Mouse (Mus musculus) frontal cortex, postnatal 25 days (tissue): ENCODE measurements at regions not wholly inside any gene's neighbourhood (a gene's known extent, or its start where the extent isn't known, plus 50 kb on each side); places are given as distances from the start of the nearest gene placed in this dataset.

Source experiments
- DNase-seq, 2 experiments: peaks; one replicate each; pipeline ENCODE4 v3.0.0; 2022; ENCODE audit warnings: low spot score in 2 of 2

GRCm38 (mm10) chr3:148659024-148659423 lies 331.3 kb downstream of the Adgrl2 start:
- no peak for DNase-seq

- DNase-seq = no peak
Observed at GRCm38 (mm10) chr3:148658368-148658767, 332.0 kb downstream of the Adgrl2 start.

- peak; percentile 5 to 18 for DNase-seq
Observed at GRCm38 (mm10) chr3:148656187-148656586, 334.2 kb downstream of the Adgrl2 start.

GRCm38 (mm10) chr3:148650241-148650640 lies 340.1 kb downstream of the Adgrl2 start:
- DNase-seq = no peak

DNA sequence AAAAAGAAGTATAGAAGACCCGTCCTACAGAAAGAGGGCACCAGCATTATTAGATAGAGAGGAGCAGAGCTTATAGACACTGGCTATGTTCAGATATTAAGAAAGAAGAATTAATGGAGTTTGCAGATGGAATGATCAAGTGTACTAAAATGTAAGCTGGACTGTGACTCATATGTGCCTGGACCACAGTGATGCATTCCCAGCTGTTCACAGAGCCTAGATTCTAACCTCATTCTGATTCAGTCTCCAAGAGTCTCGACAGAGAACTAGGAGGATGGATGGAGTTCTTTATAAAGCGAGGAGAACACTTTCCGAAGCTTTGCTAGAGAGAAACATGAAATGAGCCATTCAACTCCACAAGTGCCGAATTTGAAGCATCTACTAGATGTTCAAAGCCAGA lies 345.4 kb downstream of the Adgrl2 start:
- DNase-seq = no peak

DNA sequence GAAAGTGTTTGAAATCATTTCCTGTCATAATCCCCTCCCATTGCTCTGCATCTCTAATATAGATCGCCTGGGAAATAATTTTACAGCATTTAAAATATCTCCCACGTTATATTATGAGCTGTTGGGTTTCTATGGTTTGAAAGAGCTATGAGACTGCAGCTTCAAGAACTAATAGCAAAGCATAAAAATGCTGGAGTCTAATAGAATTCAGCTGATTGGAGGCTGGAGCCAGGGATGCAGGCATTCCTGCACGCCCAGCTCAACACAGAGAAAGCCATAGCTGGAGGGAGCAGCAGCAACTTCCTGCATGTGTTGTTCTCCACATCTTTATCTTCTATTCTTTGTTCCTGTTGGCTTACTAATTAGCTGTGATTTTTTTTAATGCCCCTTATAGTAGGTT lies 348.8 kb downstream of the Adgrl2 start:
- no peak for DNase-seq

DNA sequence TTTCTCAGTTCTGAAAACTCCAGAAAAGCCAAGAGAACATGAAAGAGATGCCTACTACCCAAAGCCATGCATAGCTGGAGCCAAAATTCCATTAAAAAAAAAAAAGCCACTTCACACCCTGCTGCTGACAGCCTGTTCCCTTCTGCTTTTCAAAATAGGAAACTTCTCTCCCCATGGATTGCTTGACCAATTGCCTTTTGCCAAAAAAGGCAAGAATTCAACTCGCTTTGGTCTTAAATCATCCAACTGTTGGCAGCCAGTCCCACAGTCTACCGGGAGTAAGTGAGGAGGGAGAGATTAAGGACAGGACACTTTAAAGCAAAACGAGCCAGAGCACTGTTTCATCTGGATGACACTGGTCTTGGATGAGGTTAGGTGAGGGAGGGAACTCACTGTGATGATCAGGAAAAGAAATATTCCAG lies 349.7 kb downstream of the Adgrl2 start:
- no peak for DNase-seq

GRCm38 (mm10) chr3:148635101-148635500 lies 355.3 kb downstream of the Adgrl2 start:
- DNase-seq = no peak

- DNase-seq = no peak
Observed at GRCm38 (mm10) chr3:148634352-148634751, 356.0 kb downstream of the Adgrl2 start.

- no peak for DNase-seq
Observed at GRCm38 (mm10) chr3:148633291-148633690, 357.1 kb downstream of the Adgrl2 start.

DNA sequence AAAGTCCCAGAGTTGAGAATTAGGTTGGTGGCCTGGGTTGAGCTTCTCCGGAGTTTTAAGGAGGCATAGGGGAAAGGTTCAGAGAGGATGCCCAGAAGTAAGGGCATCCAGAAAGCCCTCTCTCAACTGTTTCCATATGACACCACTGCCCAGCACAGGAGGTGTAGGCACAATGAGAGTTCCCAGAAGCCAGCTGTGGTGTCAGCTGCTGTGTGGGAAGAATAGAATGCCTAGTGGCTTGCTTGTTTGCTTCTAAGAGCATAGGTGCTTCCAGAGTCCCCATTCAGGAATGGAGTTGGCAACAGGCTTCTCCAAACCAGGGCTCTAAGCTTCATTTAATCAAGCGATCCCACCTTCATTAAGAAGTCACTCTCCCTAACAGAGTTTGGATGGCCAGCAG lies 357.9 kb downstream of the Adgrl2 start:
- no peak for DNase-seq

DNA sequence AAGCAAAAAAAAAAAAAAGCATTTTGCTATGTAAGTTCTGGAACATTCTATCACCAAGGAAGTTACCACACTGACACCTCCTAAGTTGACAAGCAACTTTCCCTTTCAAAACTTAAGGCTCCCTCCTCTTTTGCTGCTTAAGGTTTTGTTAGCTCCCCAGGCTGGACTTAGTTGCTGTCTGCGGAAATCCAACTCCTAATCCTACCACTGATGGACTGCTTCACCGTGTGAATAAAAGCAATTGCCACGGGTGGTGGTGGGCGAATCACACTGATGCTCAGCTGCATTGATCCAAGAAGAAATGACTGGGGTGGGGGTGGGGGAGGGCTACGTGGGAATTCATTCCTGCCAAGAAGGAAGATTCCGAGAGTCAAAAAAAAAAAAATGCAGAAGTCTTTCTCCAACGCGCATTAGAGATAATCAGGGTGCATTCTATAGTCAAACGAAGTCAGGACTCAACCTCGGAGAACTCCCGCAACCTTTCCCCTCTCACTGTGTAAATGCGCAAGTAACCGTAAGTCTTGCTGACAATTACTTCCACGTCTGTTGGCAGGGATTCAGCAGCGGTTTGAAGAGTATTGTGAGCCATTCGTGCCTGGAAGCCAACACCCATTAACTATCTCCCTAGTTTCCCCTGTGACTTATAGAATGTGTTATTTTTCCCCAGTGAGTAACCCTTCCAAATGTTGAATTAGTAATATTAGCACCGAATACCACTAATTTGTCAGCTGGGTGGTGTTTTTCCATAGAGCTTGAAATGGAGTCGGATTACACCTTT lies 358.8 kb downstream of the Adgrl2 start:
- no peak for DNase-seq

- DNase-seq = no peak
Observed at GRCm38 (mm10) chr3:148630865-148631264, 359.5 kb downstream of the Adgrl2 start.

- DNase-seq = no peak
Observed at GRCm38 (mm10) chr3:148614971-148615671, 375.2 kb downstream of the Adgrl2 start.

- DNase-seq = no peak
Observed at GRCm38 (mm10) chr3:148613443-148613842, 376.9 kb downstream of the Adgrl2 start.

- DNase-seq = no peak
Observed at GRCm38 (mm10) chr3:148603276-148603675, 387.1 kb downstream of the Adgrl2 start.

- no peak for DNase-seq
Observed at GRCm38 (mm10) chr3:148602730-148603255, 387.6 kb downstream of the Adgrl2 start.

DNA sequence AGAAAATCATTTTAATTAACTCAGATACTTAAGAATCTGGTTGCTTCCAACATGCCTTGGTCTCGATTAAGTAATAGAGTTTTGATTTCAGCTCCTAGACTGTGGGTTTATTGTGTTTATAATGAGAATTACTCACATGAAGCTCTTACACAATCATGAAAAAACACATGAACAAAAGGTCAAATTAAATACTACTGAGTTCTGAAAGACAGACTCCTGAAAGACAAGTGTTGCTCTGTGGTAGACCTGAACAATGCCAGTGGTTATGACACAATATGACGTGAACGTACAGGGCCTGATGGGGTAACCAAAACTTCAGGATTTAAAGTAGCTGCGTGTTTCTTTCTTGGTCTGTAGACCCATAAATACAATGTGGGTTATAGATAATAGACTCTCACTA lies 394.8 kb downstream of the Adgrl2 start:
- no peak for DNase-seq

- DNase-seq = no peak
Observed at GRCm38 (mm10) chr3:148589556-148589955, 400.8 kb downstream of the Adgrl2 start.

DNA sequence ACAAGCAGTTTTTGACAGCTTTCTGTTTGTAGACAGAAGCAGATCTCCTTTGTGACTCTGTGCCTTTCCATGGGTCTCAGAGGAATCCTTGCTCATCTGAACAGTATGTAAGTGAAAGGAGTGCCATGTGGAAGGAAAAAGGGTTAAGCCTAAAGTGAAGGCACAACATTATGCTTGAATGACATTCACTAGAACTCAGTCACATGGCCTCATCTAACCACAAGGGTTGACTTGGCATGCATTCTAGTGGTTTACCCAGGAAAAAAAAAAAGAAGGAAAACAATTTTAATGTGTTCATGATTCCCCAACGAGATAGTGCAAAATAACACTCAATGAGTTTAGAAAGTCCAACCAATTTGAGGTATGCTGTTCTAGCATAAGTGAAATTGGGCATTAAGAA lies 414.6 kb downstream of the Adgrl2 start:
- DNase-seq = no peak

GRCm38 (mm10) chr3:148572493-148572892 lies 417.9 kb downstream of the Adgrl2 start:
- no peak for DNase-seq

DNA sequence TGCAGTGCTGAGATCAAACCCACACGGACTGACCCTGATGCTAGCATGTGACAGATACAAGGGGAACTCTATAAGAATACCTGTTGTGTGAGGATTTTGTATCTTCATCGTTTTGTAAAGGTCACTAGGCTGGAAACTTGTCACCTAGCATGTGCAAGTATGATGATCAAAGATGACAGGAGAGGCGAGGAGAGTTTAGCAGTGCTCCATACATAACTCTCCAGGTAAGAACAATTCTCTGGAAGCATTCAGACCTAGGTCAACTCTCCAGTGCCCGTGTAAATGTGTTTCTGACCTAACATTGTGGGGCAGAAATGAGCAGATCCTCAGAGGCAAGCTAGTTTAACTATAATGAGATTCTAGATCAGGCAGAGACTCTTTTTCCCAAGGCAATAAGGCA lies 425.6 kb downstream of the Adgrl2 start:
- no peak for DNase-seq

- no peak for DNase-seq
Observed at GRCm38 (mm10) chr3:148561211-148561610, 429.1 kb downstream of the Adgrl2 start.
